Mouse (Mus musculus): Measurements from ENCODE around the gene Gm20715. TPM values are rescaled to one million over a fixed set of nuclear protein-coding genes. Genes with fewer than 3 reads are reported as not detected.

Gm20715 gene
- polyA plus RNA-seq, 1 experiment from 2014 or later, result not detected

GRCm38 (mm10) chr7:6389449-6389848 is 20.6 kb upstream of the Gm20715 start:
- no peak overlapping the region for H3K9ac ChIP-seq (replicated peaks; ENCODE audit: low read length)
- no peak overlapping the region for H3K27ac ChIP-seq (replicated peaks; ENCODE audit: low read depth, low read length)
- 74% methylated on average over 5 of the region's 5 CpGs for WGBS
- H3K36me3 ChIP-seq (replicated peaks; ENCODE audit: control insufficient read depth, insufficient read depth, low read depth, low read length), result no peaks in the 10 kb centered on the region
- no peak overlapping the region for H3K4me3 ChIP-seq (ENCODE audit: low read depth, low read length)
- DNase-seq (ENCODE audit: low spot score) (no peak), ATAC-seq (replicated peaks; ENCODE audit: insufficient number of reproducible peaks, low FRiP score, low TSS enrichment, low read depth) (no peak)
- H3K27me3 ChIP-seq (ENCODE audit: control insufficient read depth, insufficient read depth, low read length), result no peaks in the 10 kb centered on the region
- no peak overlapping the region for H3K4me2 ChIP-seq (ENCODE audit: low read depth, low read length)
- H3K4me1 ChIP-seq (ENCODE audit: control insufficient read depth, insufficient read depth, low read length), result no peaks in the 10 kb centered on the region
- H3K9me3 ChIP-seq (replicated peaks; ENCODE audit: control insufficient read depth, low read length), result no peaks in the 10 kb centered on the region

DNA sequence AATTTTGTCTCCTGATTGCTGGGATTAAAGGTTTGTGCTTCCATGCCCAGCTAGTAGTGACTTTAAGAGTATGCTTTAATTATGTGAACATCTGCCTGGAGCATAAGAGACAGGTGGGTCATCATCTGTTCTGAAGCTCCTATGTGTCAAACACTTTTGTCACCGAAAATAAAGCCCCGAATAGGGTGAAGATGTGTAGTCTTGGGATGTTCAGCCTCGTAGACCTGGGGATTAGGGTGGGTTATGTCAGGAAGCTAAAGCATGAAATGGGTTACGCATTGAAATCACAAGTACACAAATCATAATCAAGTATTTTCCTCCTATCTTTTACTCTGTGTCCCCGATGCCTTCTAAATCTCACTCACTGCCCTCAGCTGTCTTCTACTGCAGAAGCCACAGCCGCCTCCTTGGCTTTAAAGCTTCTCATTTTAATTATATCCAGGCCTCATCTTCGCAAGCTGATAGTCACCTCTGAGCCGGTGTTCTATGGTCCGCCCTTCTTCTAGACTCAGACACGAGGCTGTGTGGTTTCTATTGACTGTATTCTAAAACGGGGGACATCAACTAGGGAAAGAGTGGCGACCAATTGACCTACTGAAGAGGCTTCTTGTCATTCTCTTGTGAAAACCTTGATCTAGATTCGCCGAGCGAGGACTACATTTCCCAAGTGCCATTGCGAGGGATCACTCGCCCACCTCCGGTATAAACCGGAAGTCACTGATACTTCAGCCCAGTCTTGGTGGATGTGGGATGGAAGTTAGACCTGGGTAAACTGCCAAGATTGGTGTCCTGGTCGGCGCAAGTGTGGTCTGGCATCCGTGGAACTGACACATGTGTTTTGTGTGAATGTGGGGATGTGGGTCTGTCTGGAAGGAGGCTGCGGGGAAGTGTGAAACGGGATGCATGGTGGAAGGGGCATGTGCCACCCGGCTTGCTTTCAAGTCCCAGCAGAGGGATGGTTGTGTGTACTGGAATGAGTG is 11.8 kb upstream of the Gm20715 start, which contains the start of gene Smim17:
Gene Smim17 (plus strand): TSS at position 720 of the 980 bp plus-strand sequence.
- peak within 1 kb of the TSS; percentile 48 for H3K9ac ChIP-seq (replicated peaks; ENCODE audit: low read length)
- H3K9me3 ChIP-seq (replicated peaks; ENCODE audit: control insufficient read depth, low read length), result no peaks in the 10 kb centered on the region
- WGBS, result 25% methylated on average over 25 of the region's 25 CpGs
- no peak within 1 kb of the TSS for H3K27ac ChIP-seq (replicated peaks; ENCODE audit: low read depth, low read length)
- no peaks in the 10 kb centered on the region for H3K36me3 ChIP-seq (replicated peaks; ENCODE audit: control insufficient read depth, insufficient read depth, low read depth, low read length)
- H3K4me3 ChIP-seq (ENCODE audit: low read depth, low read length), result peak within 1 kb of the TSS; percentile 44
- peak within 1 kb of the TSS; percentile 58 for H3K4me2 ChIP-seq (ENCODE audit: low read depth, low read length)
- H3K27me3 ChIP-seq (ENCODE audit: control insufficient read depth, insufficient read depth, low read length), result no peaks in the 10 kb centered on the region
- ATAC-seq (replicated peaks; ENCODE audit: insufficient number of reproducible peaks, low FRiP score, low TSS enrichment, low read depth), result peak; percentile 91
- peak; percentile 77 for DNase-seq (ENCODE audit: low spot score)
- no peaks in the 10 kb centered on the region for H3K4me1 ChIP-seq (ENCODE audit: control insufficient read depth, insufficient read depth, low read length)

GRCm38 (mm10) chr7:6414626-6415441 is 4.8 kb downstream of the Gm20715 start:
- H3K9me3 ChIP-seq (replicated peaks; ENCODE audit: control insufficient read depth, low read length), result no peaks in the 10 kb centered on the region
- no peaks in the 10 kb centered on the region for H3K27me3 ChIP-seq (ENCODE audit: control insufficient read depth, insufficient read depth, low read length)
- DNase-seq (ENCODE audit: low spot score) (no peak), ATAC-seq (replicated peaks; ENCODE audit: insufficient number of reproducible peaks, low FRiP score, low TSS enrichment, low read depth) (no peak)
- H3K4me2 ChIP-seq (ENCODE audit: low read depth, low read length), result no peak overlapping the region
- no peak overlapping the region for H3K4me3 ChIP-seq (ENCODE audit: low read depth, low read length)
- 4% methylated on average over 20 of the region's 22 CpGs for WGBS
- no peaks in the 10 kb centered on the region for H3K4me1 ChIP-seq (ENCODE audit: control insufficient read depth, insufficient read depth, low read length)
- no peak overlapping the region for H3K27ac ChIP-seq (replicated peaks; ENCODE audit: low read depth, low read length)
- H3K9ac ChIP-seq (replicated peaks; ENCODE audit: low read length), result no peak overlapping the region
- H3K36me3 ChIP-seq (replicated peaks; ENCODE audit: control insufficient read depth, insufficient read depth, low read depth, low read length), result no peaks in the 10 kb centered on the region

GRCm38 (mm10) chr7:6415442-6415787 is 5.3 kb downstream of the Gm20715 start:
- DNase-seq (ENCODE audit: low spot score) (no peak), ATAC-seq (replicated peaks; ENCODE audit: insufficient number of reproducible peaks, low FRiP score, low TSS enrichment, low read depth) (no peak)
- no peaks in the 10 kb centered on the region for H3K36me3 ChIP-seq (replicated peaks; ENCODE audit: control insufficient read depth, insufficient read depth, low read depth, low read length)
- no peaks in the 10 kb centered on the region for H3K27me3 ChIP-seq (ENCODE audit: control insufficient read depth, insufficient read depth, low read length)
- 16% methylated on average over 8 of the region's 8 CpGs for WGBS
- no peak overlapping the region for H3K9ac ChIP-seq (replicated peaks; ENCODE audit: low read length)
- H3K4me2 ChIP-seq (ENCODE audit: low read depth, low read length), result no peak overlapping the region
- no peak overlapping the region for H3K4me3 ChIP-seq (ENCODE audit: low read depth, low read length)
- H3K27ac ChIP-seq (replicated peaks; ENCODE audit: low read depth, low read length), result no peak overlapping the region
- no peaks in the 10 kb centered on the region for H3K4me1 ChIP-seq (ENCODE audit: control insufficient read depth, insufficient read depth, low read length)
- no peaks in the 10 kb centered on the region for H3K9me3 ChIP-seq (replicated peaks; ENCODE audit: control insufficient read depth, low read length)

GRCm38 (mm10) chr7:6419894-6420293 is 9.8 kb downstream of the Gm20715 start:
- Histone ChIP-seq H3K36me3 (replicated peaks; ENCODE audit: control insufficient read depth, insufficient read depth, low read depth, low read length) (no peaks in the 10 kb centered on the region), H3K9ac (replicated peaks; ENCODE audit: low read length) (no peak overlapping the region), H3K4me1 (ENCODE audit: control insufficient read depth, insufficient read depth, low read length) (no peaks in the 10 kb centered on the region), H3K27me3 (ENCODE audit: control insufficient read depth, insufficient read depth, low read length) (no peaks in the 10 kb centered on the region), H3K4me3 (ENCODE audit: low read depth, low read length) (no peak overlapping the region), H3K27ac (replicated peaks; ENCODE audit: low read depth, low read length) (no peak overlapping the region), H3K4me2 (ENCODE audit: low read depth, low read length) (no peak overlapping the region), H3K9me3 (replicated peaks; ENCODE audit: control insufficient read depth, low read length) (no peaks in the 10 kb centered on the region)
- 77% methylated on average over 6 of the region's 6 CpGs for WGBS
- no peak for DNase-seq (ENCODE audit: low spot score)
- ATAC-seq (replicated peaks; ENCODE audit: insufficient number of reproducible peaks, low FRiP score, low TSS enrichment, low read depth), result no peak

DNA sequence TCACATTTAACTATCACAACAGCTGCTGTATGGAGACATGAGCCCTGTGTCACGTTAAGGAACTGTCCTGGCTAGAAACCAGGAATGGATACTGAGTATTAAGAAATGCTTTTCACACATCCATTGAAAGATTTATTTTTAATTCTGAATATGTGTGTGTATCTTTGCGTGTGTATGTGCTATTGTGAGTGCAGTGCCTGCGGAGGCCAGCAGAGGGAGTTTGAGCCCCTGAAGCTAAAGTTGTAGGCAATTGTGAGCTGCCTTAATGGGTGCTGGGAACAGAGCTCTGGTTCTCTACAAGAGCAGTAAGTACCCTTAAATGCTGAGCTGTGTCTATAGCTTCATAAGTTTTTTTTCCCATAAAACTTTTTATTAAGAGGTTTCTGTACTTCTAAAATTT is 19.3 kb downstream of the Gm20715 start:
- ATAC-seq (replicated peaks; ENCODE audit: insufficient number of reproducible peaks, low FRiP score, low TSS enrichment, low read depth), result no peak
- WGBS, result 88% methylated on average over 3 of the region's 3 CpGs

GRCm38 (mm10) chr7:6430342-6430741 is 20.3 kb downstream of the Gm20715 start:
- ATAC-seq (replicated peaks; ENCODE audit: insufficient number of reproducible peaks, low FRiP score, low TSS enrichment, low read depth), result no peak
- Histone ChIP-seq H3K9me3 (replicated peaks; ENCODE audit: control insufficient read depth, low read length) (no peaks in the 10 kb centered on the region), H3K9ac (replicated peaks; ENCODE audit: low read length) (no peak overlapping the region), H3K36me3 (replicated peaks; ENCODE audit: control insufficient read depth, insufficient read depth, low read depth, low read length) (no peaks in the 10 kb centered on the region), H3K4me2 (ENCODE audit: low read depth, low read length) (no peak overlapping the region), H3K27ac (replicated peaks; ENCODE audit: low read depth, low read length) (no peak overlapping the region), H3K27me3 (ENCODE audit: control insufficient read depth, insufficient read depth, low read length) (no peaks in the 10 kb centered on the region), H3K4me3 (ENCODE audit: low read depth, low read length) (no peak overlapping the region), H3K4me1 (ENCODE audit: control insufficient read depth, insufficient read depth, low read length) (no peaks in the 10 kb centered on the region)
- DNase-seq (ENCODE audit: low spot score), result peak; percentile 20
- WGBS, result 49% methylated on average over 2 of the region's 2 CpGs

More for the DNA sequence above, 19.3 kb downstream of the Gm20715 start:
- no peak overlapping the region for H3K27ac ChIP-seq (replicated peaks; ENCODE audit: low read depth, low read length)
- no peak overlapping the region for H3K9ac ChIP-seq (replicated peaks; ENCODE audit: low read length)
- no peak for DNase-seq (ENCODE audit: low spot score)
- H3K36me3 ChIP-seq (replicated peaks; ENCODE audit: control insufficient read depth, insufficient read depth, low read depth, low read length), result no peaks in the 10 kb centered on the region
- H3K4me2 ChIP-seq (ENCODE audit: low read depth, low read length), result no peak overlapping the region
- no peaks in the 10 kb centered on the region for H3K27me3 ChIP-seq (ENCODE audit: control insufficient read depth, insufficient read depth, low read length)
- no peaks in the 10 kb centered on the region for H3K9me3 ChIP-seq (replicated peaks; ENCODE audit: control insufficient read depth, low read length)
- H3K4me3 ChIP-seq (ENCODE audit: low read depth, low read length), result no peak overlapping the region
- no peaks in the 10 kb centered on the region for H3K4me1 ChIP-seq (ENCODE audit: control insufficient read depth, insufficient read depth, low read length)

GRCm38 (mm10) chr7:6438388-6438787 is 28.3 kb downstream of the Gm20715 start, which contains the start of gene Olfr1344:
TSS of gene Olfr1344 (plus strand) at chr7:6438688.
- WGBS, result 81% methylated on average over 3 of the region's 3 CpGs
- H3K9me3 ChIP-seq (replicated peaks; ENCODE audit: control insufficient read depth, low read length), result no peaks in the 10 kb centered on the region; the same call in 1 of the 2 replicates
- no peaks in the 10 kb centered on the region for H3K27me3 ChIP-seq (ENCODE audit: control insufficient read depth, insufficient read depth, low read length)
- H3K27ac ChIP-seq (replicated peaks; ENCODE audit: low read depth, low read length), result no peak within 1 kb of the TSS
- no peak within 1 kb of the TSS for H3K4me3 ChIP-seq (ENCODE audit: low read depth, low read length)
- DNase-seq (ENCODE audit: low spot score) (no peak), ATAC-seq (replicated peaks; ENCODE audit: insufficient number of reproducible peaks, low FRiP score, low TSS enrichment, low read depth) (no peak)
- no peaks in the 10 kb centered on the region for H3K4me1 ChIP-seq (ENCODE audit: control insufficient read depth, insufficient read depth, low read length)
- no peak within 1 kb of the TSS for H3K4me2 ChIP-seq (ENCODE audit: low read depth, low read length)
- H3K36me3 ChIP-seq (replicated peaks; ENCODE audit: control insufficient read depth, insufficient read depth, low read depth, low read length), result no peaks in the 10 kb centered on the region
- H3K9ac ChIP-seq (replicated peaks; ENCODE audit: low read length), result no peak within 1 kb of the TSS
